Mouse (Mus musculus) kidney, adult 18-20 months (tissue): ENCODE data around the gene Slc7a14.
A peak's percentile ranks its signal among the peaks of the same experiment; 100 is the strongest.
"Not testable (repeated sequence)": the region's sequence is repeated elsewhere in the genome, so short reads cannot be mapped to it uniquely, and the experiment has no call there.

ENCODE experiments used
- DNase-seq: peaks from one replicate; pipeline ENCODE4 v3.0.0; 2021

The Slc7a14 gene

DNA sequence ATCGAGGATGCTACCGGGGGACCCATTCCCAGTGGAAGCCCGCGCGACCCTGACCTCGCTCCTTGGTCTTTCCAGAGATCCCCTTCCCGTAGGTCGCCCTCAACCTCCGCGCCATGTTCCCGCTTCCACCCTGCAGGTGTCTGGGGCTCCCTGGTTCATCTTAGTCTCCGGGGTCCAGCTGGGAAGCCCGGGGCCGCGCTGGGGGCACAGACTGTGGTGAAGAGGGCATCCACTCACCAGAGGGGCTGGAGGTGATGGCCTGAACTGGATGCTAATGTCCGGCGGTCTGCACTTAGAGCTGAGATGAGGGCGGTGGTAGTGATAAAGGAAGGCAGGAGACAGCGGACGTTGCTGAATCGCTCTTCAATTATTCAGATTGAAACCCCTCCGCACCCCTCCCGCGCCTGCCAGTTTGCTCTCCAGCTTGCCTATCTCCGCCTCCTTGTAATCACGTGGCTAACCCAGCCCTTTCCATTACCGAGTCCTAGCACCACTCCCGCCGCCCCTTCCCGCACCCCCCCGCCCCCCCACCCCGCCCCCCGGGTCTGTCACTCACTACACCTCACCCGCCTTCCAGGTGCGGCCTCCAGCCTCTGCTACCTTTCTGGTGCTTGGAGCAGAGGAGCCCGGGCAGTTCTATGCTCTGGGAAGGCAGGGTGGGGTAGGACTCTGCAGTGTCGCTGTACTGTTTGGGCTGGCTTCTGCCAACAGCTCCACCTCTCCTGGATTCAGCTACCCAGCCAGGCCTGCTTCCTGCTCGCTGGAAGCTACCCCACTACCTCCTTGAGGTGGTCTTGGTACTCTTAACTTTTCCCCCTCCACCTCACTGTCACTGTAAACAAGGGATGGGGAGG is at the start of gene Slc7a14:
Slc7a14 (minus strand) TSS at position 445 of the 854 bp plus-strand sequence.
- DNase-seq = no peak

DNA sequence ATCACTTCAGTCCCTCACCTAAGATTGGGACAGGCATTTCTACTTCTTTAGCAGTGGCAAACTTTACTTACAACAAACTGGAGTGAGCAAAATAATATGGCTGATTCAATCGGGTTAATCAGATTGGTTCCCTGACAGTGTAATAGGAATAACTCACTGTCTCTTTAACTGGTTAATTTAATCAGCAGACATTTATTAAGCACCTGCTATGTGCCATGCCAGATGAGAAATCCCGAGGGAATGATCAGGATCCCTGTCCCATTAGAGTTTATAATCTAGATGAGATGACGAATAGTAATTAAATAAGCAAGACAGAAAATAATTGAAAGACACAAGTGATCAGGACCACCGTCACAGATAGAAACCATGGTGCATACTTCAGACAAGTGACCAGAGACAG is 36.4 kb upstream of the Slc7a14 start:
- DNase-seq = no peak

DNA sequence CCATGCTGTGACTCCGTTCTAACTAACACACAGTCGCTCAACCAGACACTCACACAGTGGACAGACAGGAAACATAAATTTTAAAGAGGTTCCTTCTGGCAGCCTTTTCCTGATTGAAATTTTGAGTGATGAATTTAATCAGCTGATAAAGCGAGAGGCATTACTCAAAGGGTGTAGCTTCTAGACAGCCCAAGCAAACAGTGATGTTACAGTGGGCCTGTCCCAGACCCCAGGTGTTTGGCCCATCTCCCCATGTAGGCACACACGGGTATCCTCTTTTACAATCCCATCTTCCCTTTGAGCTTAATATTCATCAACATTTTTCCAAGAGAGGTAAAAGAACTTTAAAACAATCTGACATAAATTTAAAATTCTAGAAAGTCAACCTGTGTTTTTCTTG is 35.6 kb upstream of the Slc7a14 start:
- DNase-seq = no peak

DNA sequence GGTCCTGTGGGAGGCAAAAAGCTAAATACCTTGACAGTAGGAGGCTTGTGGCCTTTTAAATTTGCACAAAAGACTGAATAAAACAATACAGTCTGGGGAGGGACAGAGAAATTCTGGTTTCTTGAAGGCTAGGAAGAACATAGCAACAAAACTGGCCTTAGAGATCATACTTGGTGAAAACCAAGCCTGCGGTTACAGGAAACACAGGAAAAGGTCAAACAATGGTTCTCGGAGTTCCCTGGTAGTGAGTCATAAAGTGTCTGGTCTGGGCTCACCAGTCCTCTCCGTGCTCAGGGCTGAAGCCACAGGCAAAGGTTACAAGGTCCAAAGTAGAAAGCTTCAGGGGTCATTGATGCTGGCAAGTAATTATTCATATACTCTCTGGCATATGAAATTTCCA is 29.1 kb upstream of the Slc7a14 start:
- no peak for DNase-seq

DNA sequence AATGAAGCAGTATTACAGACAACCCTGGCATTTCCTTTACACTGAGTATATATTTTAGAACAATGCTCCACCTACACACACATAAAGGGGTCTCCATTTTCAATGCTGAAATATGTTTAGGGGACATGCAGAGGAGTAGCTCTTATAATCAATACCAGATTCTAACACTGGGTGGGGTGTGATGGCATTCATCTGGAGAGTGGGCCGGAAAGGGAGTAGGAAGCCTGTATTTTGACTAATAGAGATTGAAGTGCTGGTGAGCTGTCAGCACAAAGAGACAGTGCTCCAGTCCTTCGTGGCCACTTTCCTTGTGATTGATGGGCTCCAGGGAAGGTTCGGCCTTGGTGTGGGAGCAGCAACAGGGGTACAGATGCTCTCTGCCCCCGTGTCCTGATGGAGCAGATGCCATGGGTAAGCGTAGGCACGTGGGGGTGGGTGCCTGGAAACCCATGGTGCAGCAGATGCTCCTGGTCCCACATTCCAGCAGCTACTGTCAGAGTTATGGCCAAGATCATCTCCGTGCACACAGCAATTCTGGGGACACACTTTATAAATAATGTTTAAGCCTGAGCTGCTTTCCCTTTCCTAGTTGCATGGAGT is 18.2 kb upstream of the Slc7a14 start:
- no peak for DNase-seq

DNA sequence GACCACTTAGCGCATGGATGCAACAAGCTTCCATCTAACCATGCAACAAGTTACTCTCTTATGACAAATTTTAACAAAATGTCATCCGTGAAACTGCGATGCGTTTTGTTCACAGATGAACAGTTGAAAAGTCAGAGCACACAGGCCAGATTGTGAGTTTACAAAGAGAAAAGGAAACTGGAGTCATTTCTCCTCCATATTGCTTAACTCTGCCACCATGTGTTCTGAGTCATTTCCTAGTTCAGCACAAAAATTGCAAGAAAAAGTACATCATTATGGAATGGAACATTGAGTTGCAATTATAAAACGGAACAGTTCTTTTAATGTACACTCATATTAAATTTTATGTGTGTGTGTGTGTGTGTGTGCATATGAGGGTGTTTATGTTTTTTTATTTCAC is 17.6 kb upstream of the Slc7a14 start:
- DNase-seq = no peak

DNA sequence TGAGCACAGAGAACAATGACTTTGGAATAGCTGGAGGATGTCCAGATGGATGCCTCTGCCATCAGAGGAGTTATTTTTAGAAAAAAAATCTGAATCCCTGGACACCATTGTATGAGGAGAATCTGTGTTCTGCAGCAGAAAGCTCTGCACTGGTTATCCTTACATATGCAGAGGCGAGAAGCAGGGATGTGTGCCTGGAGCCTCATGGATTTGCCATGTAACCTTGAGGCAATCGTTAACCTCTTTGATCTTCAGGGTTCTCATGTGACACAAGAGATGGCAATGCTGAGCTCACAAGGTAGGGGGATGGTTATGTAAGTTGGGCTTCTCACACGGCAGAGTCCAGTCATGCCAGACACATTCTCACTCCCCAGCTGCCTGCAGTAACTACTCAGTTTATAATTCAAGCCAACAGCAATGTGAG is 14.1 kb upstream of the Slc7a14 start:
- DNase-seq = no peak

DNA sequence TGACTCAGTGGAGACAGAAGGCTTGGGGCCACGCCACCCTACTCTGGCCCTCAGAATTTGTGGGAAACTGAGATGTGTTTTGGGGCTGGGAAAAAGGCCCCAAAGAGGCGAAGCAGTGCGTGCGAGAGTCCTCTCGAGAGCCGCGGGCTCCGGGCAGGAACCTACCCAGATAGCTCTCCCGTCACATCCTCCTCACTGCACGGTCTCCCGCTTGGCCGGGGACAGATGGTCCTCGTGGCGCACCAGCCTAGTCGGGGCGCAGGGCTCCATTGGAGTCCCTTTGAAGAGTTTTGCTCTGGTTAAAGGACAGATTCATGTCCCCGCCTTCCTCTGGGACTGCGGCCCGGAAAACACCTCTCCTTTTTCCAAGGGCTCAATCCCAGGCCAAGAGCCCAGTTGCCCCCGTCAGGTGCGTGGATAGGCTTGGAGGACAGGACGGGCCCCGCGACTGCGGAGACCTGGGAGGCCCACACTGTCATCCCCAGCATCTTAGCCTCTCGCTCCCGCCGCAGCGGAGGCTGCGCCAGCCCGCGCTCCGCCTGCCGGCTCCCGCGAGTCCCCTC is 726 bp downstream of the Slc7a14 start:
- DNase-seq = no peak

DNA sequence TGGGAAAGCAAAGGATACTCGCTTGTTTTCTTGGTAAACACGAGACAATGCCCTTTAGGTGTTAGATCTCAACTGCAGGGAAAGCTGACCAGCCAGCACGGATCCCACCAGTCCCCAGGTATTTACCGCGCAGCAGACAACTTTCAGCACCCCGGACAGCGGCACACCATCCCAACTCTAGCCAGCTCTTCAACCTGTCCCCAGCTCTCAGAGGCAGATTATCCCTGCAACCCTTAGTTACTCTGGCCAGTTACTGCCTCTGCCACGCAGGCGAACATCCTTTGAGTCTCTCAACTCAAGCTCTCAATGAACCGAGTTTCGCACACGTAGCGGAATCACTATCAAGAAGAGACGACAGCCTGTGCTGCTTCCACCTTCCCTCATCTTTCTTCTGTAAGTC is 1.3 kb downstream of the Slc7a14 start:
- peak; percentile 16 for DNase-seq

DNA sequence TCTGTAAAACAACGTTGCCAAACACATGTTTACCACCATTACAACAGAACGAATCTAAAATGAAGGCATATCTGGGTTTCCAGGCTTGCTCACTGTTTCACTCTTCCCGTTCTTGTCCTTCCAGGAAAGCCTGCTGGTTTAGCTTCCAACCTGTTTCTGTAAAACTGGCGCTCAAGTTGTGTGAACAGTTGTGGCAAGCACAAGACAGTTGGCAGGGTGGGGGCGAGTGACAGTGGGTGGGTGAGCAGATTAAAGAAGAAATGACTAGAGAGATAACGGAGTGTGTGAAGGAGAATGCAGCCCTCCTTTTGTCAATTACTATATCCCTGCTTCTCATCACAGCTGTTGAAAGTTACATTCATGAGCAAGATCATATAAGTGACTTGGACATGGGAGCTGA is 2.2 kb downstream of the Slc7a14 start:
- DNase-seq = no peak

DNA sequence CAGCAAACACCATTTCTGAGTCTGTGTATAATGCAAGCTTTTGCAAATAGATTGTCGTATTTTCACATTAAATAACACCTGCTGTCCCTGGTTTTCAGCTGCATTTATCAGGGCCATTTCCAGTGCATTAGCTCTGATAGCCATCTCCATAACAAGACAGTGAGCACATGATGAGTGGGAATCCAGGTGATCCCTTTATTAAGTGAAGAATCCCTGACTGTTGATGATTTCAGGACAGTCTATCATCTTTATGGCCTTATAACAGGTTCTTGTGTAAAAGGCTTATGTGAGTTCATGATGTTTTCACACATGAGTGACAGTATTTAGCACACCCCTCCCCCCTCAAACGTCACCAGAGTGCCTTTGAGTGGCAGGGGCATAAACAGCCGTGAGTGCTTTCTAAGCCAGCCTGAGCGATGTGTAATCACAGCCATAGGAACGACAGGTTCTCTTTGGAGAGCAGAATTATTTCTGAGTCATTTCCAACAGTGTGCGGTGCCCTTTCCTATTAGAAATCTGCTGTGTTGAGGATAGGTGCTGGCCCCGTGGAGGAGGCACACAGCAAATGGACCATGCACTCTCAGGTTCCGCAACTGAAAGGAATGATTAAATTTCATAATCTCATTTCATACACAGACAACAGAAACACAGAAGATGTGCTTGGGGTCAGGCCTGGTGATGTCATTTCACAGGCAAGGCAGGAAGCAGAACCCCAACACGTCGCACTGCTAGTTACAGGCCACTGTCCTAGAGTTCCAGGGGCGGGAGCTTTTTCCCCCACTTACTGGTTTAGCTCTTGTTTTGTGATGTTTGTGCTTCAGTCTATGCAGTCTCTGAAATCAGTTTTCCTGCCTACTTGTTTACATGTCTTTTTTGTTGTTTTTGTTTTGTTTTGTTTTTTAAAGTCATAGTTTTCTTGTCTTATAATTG is 18.2 kb downstream of the Slc7a14 start:
- no peak for DNase-seq

DNA sequence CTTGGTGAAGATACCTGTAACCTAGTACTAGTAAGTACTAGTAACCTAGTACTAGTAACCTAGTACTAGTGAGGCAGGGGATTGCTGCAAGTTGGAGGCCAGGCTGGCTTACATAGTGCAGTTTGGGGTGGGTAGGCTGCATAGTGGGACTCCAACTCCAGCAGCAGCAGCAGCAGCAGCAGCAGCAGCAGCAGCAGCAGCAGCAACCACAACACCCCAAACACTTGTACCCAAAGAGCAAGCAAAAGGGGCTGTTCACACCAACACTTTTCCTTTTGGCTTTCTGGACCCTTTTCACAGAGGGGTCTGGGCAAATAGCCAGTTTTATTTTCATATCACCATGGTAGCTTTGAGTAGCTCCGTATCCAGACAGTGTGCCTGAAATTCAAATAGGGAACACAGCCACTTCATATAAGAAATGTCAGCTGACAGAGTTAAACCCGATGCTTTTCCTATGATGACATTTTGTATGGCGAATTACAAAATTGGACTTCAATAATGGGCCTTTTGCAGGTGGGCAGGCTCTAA is 22.7 kb downstream of the Slc7a14 start:
- DNase-seq = no peak

DNA sequence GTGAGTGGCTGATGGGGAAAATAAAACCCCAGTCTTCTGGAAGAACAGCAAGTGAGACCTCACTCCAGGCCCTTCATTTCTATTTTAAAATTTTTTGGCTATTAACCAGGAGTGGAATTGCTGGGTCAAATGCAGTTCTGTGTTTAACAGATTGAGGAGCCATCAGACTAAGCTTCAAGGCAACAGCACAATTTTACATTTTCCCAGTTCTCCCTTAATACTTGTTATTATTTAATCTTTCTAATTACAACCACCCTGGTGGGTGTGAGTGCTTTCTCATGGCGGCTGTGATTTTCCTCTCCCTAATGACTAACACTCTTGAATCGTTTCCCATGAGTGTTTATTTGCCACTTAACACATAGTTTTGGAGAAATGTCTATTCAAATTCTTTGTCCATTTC is 29.1 kb downstream of the Slc7a14 start:
- no peak for DNase-seq

DNA sequence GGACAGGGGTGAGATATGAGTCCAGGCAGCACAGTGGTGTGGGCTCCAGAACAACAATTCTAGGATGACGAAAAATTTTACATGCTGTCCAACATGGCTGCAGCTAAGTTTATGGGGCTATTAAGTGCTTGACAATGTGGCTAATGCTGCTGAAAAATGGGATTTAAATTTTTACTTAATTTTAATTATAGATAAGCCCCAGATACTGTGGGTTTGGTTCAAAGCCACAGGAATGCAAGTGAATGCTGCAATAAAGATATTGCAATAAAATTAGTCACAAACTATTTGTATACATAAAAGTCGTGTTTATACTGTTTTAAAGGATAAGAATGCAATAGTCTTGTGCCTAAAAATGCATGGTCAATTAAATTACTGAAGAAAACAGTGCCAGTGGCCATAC is 35.3 kb downstream of the Slc7a14 start:
- DNase-seq = no peak

DNA sequence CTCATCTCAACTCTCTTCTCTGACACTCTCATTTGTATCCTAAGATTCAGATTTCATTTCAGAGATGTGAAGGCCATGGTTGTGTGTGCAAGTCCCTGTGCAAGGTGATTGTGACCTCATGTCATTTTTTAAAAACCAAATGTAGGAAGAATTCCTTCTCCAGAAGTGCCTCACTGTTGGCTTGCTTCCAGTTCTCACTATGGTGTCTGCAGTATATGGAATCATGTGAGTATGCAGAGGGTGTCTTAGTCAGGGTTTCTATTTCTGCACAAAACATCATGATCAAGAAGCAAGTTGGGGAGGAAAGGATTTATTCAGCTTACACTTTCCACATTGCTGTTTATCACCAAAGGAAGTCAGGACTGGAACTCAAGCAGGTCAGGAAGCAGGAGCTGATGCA is 36.9 kb downstream of the Slc7a14 start:
- DNase-seq = not testable (repeated sequence)

DNA sequence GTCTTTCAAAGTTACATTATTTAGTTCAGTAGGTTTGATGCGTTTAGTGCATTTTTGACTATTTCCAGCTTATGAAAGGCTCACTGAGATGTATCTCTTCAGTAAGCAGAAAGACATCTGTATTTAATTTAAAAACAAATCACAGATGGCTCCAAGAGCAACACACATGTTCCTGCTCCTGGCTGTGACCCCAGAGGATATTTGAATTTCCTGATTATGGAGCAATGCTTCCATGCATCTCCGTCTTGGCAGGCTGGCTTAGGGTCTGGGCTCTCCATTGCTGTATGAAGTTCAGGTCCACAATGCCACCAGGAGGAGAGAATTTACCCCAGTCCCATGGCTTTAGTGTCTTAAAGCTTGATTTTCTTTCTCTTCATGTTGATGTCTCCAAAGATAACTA is 37.5 kb downstream of the Slc7a14 start:
- DNase-seq = no peak

DNA sequence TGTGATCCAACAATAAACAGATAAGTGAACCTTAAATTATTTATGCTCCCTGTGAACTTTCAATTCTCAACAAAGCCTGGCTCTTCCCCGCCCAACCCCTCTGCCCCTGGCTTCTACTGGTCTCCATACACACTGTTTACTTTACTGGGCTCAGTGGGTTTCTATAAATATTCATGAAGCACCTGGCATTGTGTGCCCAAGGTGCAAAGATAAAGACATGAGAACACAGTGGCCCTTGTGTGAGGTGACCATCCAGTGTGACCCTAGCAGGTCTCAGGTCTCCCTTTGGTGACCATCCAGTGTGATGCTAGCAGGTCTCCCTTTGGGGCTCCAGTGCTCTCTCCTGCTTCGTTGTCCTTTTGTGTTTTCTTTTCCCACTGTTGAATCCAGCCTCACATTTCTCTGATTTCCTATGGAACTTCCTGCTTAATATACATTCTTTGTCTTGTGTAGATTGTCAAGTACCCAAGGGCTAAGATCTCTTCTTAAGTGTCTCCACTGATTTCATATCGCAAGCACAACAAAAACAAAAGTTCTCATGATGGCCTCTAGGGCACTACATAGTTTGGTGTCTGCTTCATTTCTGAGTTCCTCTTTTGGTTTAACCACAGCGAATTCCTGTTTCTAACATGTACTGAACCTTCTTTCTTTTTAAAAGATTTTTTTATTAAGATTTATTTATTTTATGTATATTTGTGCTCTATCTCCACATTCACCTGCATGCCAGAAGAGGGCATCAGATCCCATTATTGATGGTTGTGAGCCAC is 40.4 kb downstream of the Slc7a14 start:
- no peak for DNase-seq

DNA sequence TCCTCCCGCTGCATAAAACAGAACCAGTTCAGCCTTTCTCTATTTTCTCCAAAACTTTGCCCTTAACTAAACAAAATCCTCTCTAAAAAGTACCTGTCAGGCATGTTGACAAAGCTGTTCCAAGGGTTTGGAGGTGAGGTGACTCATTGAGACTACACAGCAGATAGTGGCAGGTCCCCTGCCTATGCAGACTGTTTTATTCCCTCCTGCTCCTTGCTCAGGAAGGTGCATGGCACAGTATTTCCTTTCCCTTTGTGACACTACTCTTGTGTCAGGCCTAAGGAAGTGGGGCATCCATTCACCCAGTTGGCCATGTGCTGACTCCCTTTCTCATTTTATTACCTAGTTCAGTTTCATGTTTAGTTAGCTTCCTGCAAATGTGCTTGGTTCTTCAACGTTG is 42.3 kb downstream of the Slc7a14 start:
- no peak for DNase-seq

DNA sequence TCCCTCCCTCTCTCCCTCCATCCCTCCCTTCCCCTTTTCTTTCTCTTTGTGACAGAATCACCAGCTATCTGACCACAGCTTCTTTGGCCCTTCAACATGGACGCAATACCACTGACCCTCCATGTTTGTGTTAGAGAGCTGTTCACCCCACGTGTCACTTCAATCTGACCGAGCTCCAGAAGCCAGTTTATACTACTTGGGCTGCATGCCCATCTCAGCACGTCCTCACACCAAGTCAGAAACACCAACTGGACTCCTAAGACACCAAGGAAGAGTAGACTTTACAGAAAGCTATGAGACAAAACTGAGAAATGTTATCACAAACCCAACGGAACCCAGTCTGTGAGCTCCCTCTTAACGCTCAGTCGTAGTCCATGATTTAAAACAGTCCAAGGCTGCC is 43.2 kb downstream of the Slc7a14 start:
- no peak for DNase-seq

DNA sequence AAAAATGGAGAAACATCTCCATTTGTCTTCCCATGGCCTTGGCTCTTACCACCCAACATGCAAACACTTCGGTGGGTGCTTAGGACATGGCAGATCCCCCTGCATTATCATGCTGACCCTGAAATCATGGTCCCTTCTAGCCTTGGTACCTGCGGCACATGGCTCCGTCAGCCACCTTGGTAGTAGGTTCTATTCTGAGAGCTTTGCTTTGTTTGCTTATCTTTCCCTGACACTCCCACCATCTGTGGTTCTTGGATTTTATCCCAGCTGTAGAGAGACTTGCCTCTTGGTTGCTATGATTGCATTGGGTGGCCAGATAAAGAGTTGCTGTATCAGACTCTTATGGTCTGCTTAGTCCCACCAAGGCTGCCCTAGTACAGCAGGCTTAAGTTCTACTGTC is 46.6 kb downstream of the Slc7a14 start:
- no peak for DNase-seq

DNA sequence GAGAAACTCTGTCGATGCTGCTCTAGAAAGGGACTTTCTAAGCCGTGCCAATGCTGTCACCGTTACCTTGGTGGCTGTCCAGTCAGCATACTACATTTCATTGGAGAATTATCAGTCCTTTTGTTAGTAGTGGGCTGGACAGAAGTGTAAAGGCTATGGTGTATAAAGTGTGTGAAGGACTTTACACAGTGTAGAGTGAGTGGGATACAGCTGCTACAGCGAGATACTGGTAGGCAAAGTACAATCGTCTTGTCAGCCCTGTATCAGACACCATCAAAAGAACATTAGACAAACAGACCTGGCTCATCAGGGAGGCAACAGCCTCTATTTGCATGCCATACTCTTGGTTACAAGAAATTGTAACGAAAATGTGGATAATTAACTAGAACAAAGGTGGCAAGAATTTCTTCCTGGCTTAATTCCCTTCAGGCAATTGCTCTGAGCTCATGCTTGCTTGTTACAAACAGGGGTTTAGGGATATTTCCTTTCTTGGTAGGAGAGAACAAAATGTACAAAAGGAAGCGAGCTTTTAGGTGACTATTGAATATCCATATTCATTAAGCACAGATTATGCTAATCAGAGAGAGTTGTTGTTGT is 48.7 kb downstream of the Slc7a14 start:
- no peak for DNase-seq

DNA sequence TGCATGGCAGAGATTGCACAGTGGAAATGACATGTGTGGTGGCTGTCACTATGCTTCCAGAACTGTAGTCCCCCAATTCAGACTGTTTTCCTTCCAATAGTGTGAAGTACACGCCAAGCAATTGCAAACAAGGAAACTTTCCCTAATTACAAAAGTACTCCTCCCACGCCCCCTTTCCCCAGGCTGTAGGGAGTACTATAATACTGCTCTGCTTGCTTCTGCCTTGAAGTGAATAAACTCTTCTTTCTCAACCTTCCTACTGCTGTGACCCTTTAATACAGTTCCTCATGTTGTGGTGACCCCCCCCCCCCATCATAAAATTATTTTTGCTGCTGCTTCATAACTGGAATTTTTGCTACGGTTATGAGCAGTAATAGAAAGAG is 49.2 kb downstream of the Slc7a14 start:
- no peak for DNase-seq
